Mouse (Mus musculus) lung, embryonic 16.5 days (tissue): ENCODE data around the gene Fto. TPM values are rescaled to one million over a fixed set of nuclear protein-coding genes. Genes with fewer than 3 reads are reported as not detected.

ENCODE experiments used
- ATAC-seq: fragments of 200-750 bp; cut with Nextera tagmentation; 2 replicates; pipeline ENCODE4 v1.8.0; 2017; ENCODE audit warnings: low read depth, mild to moderate bottlenecking, moderate library complexity
- H3K27ac ChIP-seq: fragments of 300-500 bp; sonication (generic); 2 replicates; pipeline ENCODE4 v1.5.1; 2014; ENCODE audit warnings: mild to moderate bottlenecking, control low read depth, low read length
- H3K27me3 ChIP-seq: fragments of 300-500 bp; sonication (generic); 2 replicates; pipeline ENCODE4 v1.6.1; 2014; ENCODE audit warnings: low read depth, low read length, mixed read lengths; ENCODE audit not compliant: control insufficient read depth, insufficient read depth
- H3K36me3 ChIP-seq: fragments of 300-500 bp; sonication (generic); 2 replicates; pipeline ENCODE4 v1.6.1; 2014; ENCODE audit warnings: low read length; ENCODE audit not compliant: control insufficient read depth, insufficient read depth
- H3K4me1 ChIP-seq: fragments of 300-500 bp; sonication (generic); replicated peaks from 2 replicates; pipeline ENCODE4 v1.6.1; 2014; ENCODE audit warnings: low read length, mixed read lengths; ENCODE audit not compliant: control insufficient read depth, insufficient read depth
- H3K4me2 ChIP-seq: fragments of 300-500 bp; sonication (generic); 2 replicates; pipeline ENCODE4 v1.6.1; 2014; ENCODE audit warnings: low read depth, low read length, control low read depth
- H3K4me3 ChIP-seq: fragments of 300-500 bp; sonication (generic); 2 replicates; pipeline ENCODE4 v1.5.1; 2014; ENCODE audit warnings: mild to moderate bottlenecking, low read length, control low read depth
- H3K9ac ChIP-seq: fragments of 300-500 bp; sonication (generic); 2 replicates; pipeline ENCODE4 v1.6.1; 2014; ENCODE audit warnings: low read length, control low read depth
- H3K9me3 ChIP-seq: fragments of 300-500 bp; sonication (generic); 2 replicates; pipeline ENCODE4 v1.6.1; 2016; ENCODE audit warnings: low read length; ENCODE audit not compliant: control insufficient read depth
- WGBS: fragments of 180-500 bp; shearing (Covaris S2); extraction: QIAGEN DNeasy Blood & Tissue Kit; methylation state at CpG from one replicate; pipeline ENCODE4 v1.1.7; 2014; 5-methylcytosine and 5-hydroxymethylcytosine counted together
- polyA plus RNA-seq: library from polyadenylated mRNA; unstranded; fragments of >200 nt; fragmentation: Nextera tagmentation; extraction: Ambion mirVana; gene quantifications from 2 replicates; pipeline ENCODE4 v1.2.1, GENCODE M21; 2015

Fto gene
- polyA plus RNA-seq, 1 experiment from 2014 or later: 97.2 TPM

GRCm38 (mm10) chr8:91611723-91612362, 298.5 kb downstream of the Fto start:
- H3K27me3 ChIP-seq: no peaks in the 10 kb centered on the region
- H3K27ac ChIP-seq: no peak overlapping the region
- no peak overlapping the region for H3K4me3 ChIP-seq
- H3K9ac ChIP-seq: no peak overlapping the region
- H3K4me2 ChIP-seq: no peak overlapping the region
- no peaks in the 10 kb centered on the region for H3K9me3 ChIP-seq
- H3K36me3 ChIP-seq: no peaks in the 10 kb centered on the region
- ATAC-seq: no peak
- 74% methylated on average over 14 of the region's 14 CpGs for WGBS
- peaks cover 11% of the 10 kb centered on the region for H3K4me1 ChIP-seq

- Histone ChIP-seq H3K4me1 (peaks cover 11% of the 10 kb centered on the region), H3K27ac (no peak overlapping the region), H3K4me2 (no peak overlapping the region), H3K4me3 (no peak overlapping the region), H3K9me3 (no peaks in the 10 kb centered on the region), H3K9ac (no peak overlapping the region), H3K27me3 (no peaks in the 10 kb centered on the region), H3K36me3 (no peaks in the 10 kb centered on the region)
- no peak for ATAC-seq
- WGBS: 49% methylated on average over 18 of the region's 18 CpGs
These were observed 299.2 kb downstream of the Fto start for GRCm38 (mm10) chr8:91612387-91613130.

- no peak overlapping the region for H3K27ac ChIP-seq
- H3K9me3 ChIP-seq: no peaks in the 10 kb centered on the region
- 48% methylated on average over 9 of the region's 9 CpGs for WGBS
- H3K27me3 ChIP-seq: no peaks in the 10 kb centered on the region
- no peaks in the 10 kb centered on the region for H3K36me3 ChIP-seq
- peaks cover 7% of the 10 kb centered on the region for H3K4me1 ChIP-seq
- peak; percentile 47; the same call in 1 of the 2 replicates for ATAC-seq
- no peak overlapping the region for H3K4me3 ChIP-seq
- H3K4me2 ChIP-seq: no peak overlapping the region
- H3K9ac ChIP-seq: no peak overlapping the region
These were observed 300.3 kb downstream of the Fto start for GRCm38 (mm10) chr8:91613603-91614002.

- H3K4me2 ChIP-seq: no peak overlapping the region
- peaks cover 7% of the 10 kb centered on the region for H3K4me1 ChIP-seq
These were observed 301.9 kb downstream of the Fto start for GRCm38 (mm10) chr8:91615196-91615595.

GRCm38 (mm10) chr8:91615781-91616683, 302.7 kb downstream of the Fto start:
- WGBS: 71% methylated on average over 11 of the region's 11 CpGs
- no peak for ATAC-seq
- no peaks in the 10 kb centered on the region for H3K27me3 ChIP-seq
- peaks cover 7% of the 10 kb centered on the region for H3K4me1 ChIP-seq
- no peak overlapping the region for H3K4me2 ChIP-seq
- H3K36me3 ChIP-seq: no peaks in the 10 kb centered on the region
- H3K9me3 ChIP-seq: no peaks in the 10 kb centered on the region
- H3K4me3 ChIP-seq: no peak overlapping the region
- no peak overlapping the region for H3K9ac ChIP-seq
- no peak overlapping the region for H3K27ac ChIP-seq

More at GRCm38 (mm10) chr8:91615196-91615595, 301.9 kb downstream of the Fto start:
- Histone ChIP-seq H3K9ac (no peak overlapping the region), H3K27me3 (no peaks in the 10 kb centered on the region), H3K4me3 (no peak overlapping the region), H3K27ac (no peak overlapping the region), H3K9me3 (no peaks in the 10 kb centered on the region), H3K36me3 (no peaks in the 10 kb centered on the region)
- ATAC-seq: no peak
- WGBS: 79% methylated on average over 8 of the region's 8 CpGs

- Histone ChIP-seq H3K27me3 (no peaks in the 10 kb centered on the region), H3K9ac (no peak overlapping the region), H3K36me3 (no peaks in the 10 kb centered on the region), H3K4me1 (peaks cover 6% of the 10 kb centered on the region), H3K27ac (no peak overlapping the region), H3K9me3 (no peaks in the 10 kb centered on the region), H3K4me3 (no peak overlapping the region), H3K4me2 (no peak overlapping the region)
- 71% methylated on average over 5 of the region's 5 CpGs for WGBS
- no peak for ATAC-seq
These were observed 304.4 kb downstream of the Fto start for GRCm38 (mm10) chr8:91617772-91618171.

- Histone ChIP-seq H3K4me1 (peaks cover 3% of the 10 kb centered on the region; the same call in 1 of the 2 replicates), H3K9me3 (no peaks in the 10 kb centered on the region), H3K4me2 (no peak overlapping the region), H3K36me3 (no peaks in the 10 kb centered on the region), H3K27me3 (no peaks in the 10 kb centered on the region), H3K4me3 (no peak overlapping the region), H3K27ac (no peak overlapping the region), H3K9ac (no peak overlapping the region)
- 48% methylated on average over 12 of the region's 12 CpGs for WGBS
- ATAC-seq: no peak
These were observed 309.4 kb downstream of the Fto start for GRCm38 (mm10) chr8:91622757-91623156.

- H3K9me3 ChIP-seq: no peaks in the 10 kb centered on the region
- peaks cover 18% of the 10 kb centered on the region for H3K4me1 ChIP-seq
- no peak overlapping the region for H3K4me2 ChIP-seq
- no peak overlapping the region for H3K9ac ChIP-seq
- no peaks in the 10 kb centered on the region for H3K36me3 ChIP-seq
- H3K27me3 ChIP-seq: no peaks in the 10 kb centered on the region
- 42% methylated on average over 18 of the region's 18 CpGs for WGBS
- no peak for ATAC-seq
- no peak overlapping the region for H3K4me3 ChIP-seq
- no peak overlapping the region for H3K27ac ChIP-seq
These were observed 312.6 kb downstream of the Fto start for GRCm38 (mm10) chr8:91625686-91626558.
